Mouse (Mus musculus) kidney, embryonic 15.5 days (tissue): ENCODE results near the gene Llcfc1. TPM values are rescaled to one million over a fixed set of nuclear protein-coding genes. Genes with fewer than 3 reads are reported as not detected.

Experiments used
- ATAC-seq: fragments of 200-750 bp; cut with Nextera tagmentation; replicated peaks from 2 replicates; pipeline ENCODE4 v1.8.0; 2017; ENCODE audit warnings: moderate TSS enrichment; ENCODE audit not compliant: low FRiP score
- H3K27ac ChIP-seq: fragments of 300-500 bp; sonication (generic); 2 replicates; pipeline ENCODE4 v1.5.1; 2015; ENCODE audit warnings: mild to moderate bottlenecking, inconsistent platforms
- H3K27me3 ChIP-seq: fragments of 300-500 bp; sonication (generic); 2 replicates; pipeline ENCODE4 v1.6.1; 2015; ENCODE audit warnings: inconsistent platforms
- H3K36me3 ChIP-seq: fragments of 300-500 bp; sonication (generic); 2 replicates; pipeline ENCODE4 v1.6.1; 2015; ENCODE audit warnings: inconsistent platforms
- H3K4me1 ChIP-seq: fragments of 300-500 bp; sonication (generic); 2 replicates; pipeline ENCODE4 v1.6.1; 2015; ENCODE audit warnings: inconsistent platforms
- H3K4me2 ChIP-seq: fragments of 300-500 bp; sonication (generic); 2 replicates; pipeline ENCODE4 v1.6.1; 2015; ENCODE audit warnings: moderate library complexity, mild to moderate bottlenecking, inconsistent platforms
- H3K4me3 ChIP-seq: fragments of 300-500 bp; sonication (generic); replicated peaks from 2 replicates; pipeline ENCODE4 v1.5.1; 2015; ENCODE audit warnings: mild to moderate bottlenecking, inconsistent platforms
- H3K9ac ChIP-seq: fragments of 300-500 bp; sonication (generic); 2 replicates; pipeline ENCODE4 v1.6.1; 2015; ENCODE audit warnings: mild to moderate bottlenecking, inconsistent platforms
- H3K9me3 ChIP-seq: fragments of 300-500 bp; sonication (generic); replicated peaks from 2 replicates; pipeline ENCODE4 v1.6.1; 2016; ENCODE audit warnings: inconsistent platforms
- whole genome bisulfite sequencing: fragments of 180-500 bp; shearing (Covaris S2); methylation state at CpG from one replicate; pipeline ENCODE4 v1.1.7; 2015; ENCODE audit warnings: mixed read lengths; 5-methylcytosine and 5-hydroxymethylcytosine counted together
- polyA plus RNA-seq: library from polyadenylated mRNA; unstranded; fragments of >200 nt; fragmentation: Nextera tagmentation; extraction: Ambion mirVana; gene quantifications from 2 replicates; pipeline ENCODE4 v1.2.1, GENCODE M21; 2015

Llcfc1 gene
- polyA plus RNA-seq: 0.22 TPM in 1 of 2 replicates, not detected in the other

DNA sequence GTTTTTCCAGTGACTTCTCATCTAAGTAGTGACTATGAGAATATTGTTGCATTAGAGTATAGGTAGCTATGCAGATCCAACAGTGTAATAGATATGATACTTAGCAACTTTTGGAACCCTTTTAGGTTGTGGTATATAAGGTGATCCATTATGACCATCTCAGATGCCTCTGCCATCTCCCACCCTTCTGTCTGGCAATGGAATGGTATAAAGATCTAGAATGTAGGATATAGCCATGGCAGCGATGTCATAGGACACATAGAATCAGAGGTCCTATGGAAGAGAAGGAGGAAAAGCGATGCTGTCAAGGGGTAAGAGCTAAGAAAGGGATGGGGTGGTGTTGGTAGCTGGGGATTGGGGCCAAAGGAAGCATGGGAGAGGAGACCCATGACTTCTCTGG lies at the start of gene Llcfc1:
Gene Llcfc1 (plus strand): TSS at position 301 of the 400 bp plus-strand sequence.
- no peaks in the 10 kb centered on the region for H3K4me1 ChIP-seq
- H3K9ac ChIP-seq: no peak within 1 kb of the TSS
- no peak within 1 kb of the TSS for H3K27ac ChIP-seq
- H3K36me3 ChIP-seq: no peaks in the 10 kb centered on the region
- no peak for ATAC-seq
- 76% methylated on average over 2 of the region's 2 CpGs for WGBS
- no peak within 1 kb of the TSS for H3K4me2 ChIP-seq
- no peaks in the 10 kb centered on the region for H3K27me3 ChIP-seq
- H3K9me3 ChIP-seq: no peaks in the 10 kb centered on the region
- H3K4me3 ChIP-seq: no peak within 1 kb of the TSS

- Histone ChIP-seq H3K9me3 (no peaks in the 10 kb centered on the region), H3K4me2 (peak overlapping the region; percentile 42), H3K27ac (no peak overlapping the region), H3K9ac (no peak overlapping the region), H3K36me3 (no peaks in the 10 kb centered on the region), H3K27me3 (no peaks in the 10 kb centered on the region), H3K4me1 (no peaks in the 10 kb centered on the region), H3K4me3 (0 out of 2 replicates have a peak overlapping the region, but pooled peaks have one; percentile 38)
- 62% methylated on average over 1 of the region's 1 CpGs for WGBS
- ATAC-seq: no peak
Measured at GRCm38 (mm10) chr6:41635211-41635610, 49.0 kb upstream of the Llcfc1 start.

DNA sequence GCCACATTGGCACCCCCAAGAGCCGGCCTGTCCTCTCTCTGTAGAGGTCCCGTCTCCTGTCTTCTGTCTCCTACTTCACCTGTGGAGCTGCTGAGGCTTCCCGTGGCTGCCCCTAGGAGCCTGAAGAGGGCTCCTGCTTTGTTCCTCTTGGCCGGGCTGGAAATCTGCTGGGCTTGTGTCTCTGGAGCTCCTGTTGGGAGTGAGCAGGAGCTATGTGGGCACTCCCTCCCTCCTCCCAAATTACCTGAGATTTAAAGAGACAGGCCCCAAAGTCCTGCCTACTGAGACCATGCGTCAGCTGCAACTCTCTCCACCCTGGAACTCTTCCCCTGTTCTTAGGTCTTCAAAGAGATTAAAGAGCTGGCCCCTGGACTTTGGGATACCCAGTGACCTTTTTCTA lies 48.1 kb upstream of the Llcfc1 start, which contains the start of gene Trpv6:
Gene Trpv6 (minus strand): TSS at position 228 of the 400 bp plus-strand sequence.
- Histone ChIP-seq H3K36me3 (no peaks in the 10 kb centered on the region), H3K27me3 (no peaks in the 10 kb centered on the region), H3K4me1 (no peaks in the 10 kb centered on the region), H3K9me3 (no peaks in the 10 kb centered on the region), H3K27ac (no peak within 1 kb of the TSS), H3K4me2 (peak within 1 kb of the TSS; percentile 42), H3K9ac (peak within 1 kb of the TSS; percentile 26; the same call in 1 of the 2 replicates), H3K4me3 (peak within 1 kb of the TSS; percentile 38)
- peak; percentile 64 for ATAC-seq
- 10% methylated on average over 5 of the region's 5 CpGs for WGBS

DNA sequence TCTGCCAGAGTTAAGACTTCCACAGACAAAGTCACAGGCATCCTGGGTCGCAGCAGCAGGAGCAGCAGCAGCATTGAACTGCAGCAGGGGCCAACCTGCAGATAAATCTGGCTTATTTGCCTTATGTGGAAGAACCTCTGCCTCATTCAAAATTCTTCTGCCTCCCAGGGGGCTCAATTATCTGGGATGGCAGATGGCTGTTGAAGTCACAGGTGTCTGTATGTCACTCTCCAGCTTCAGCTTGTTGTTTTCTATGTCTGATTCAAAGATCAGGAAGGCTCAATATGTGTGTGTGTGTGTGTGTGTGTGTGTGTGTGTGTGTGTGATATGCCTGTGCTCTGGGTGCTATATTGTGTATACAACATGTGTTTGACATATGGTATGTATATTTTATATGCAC lies 46.8 kb upstream of the Llcfc1 start:
- no peak overlapping the region for H3K27ac ChIP-seq
- no peaks in the 10 kb centered on the region for H3K4me1 ChIP-seq
- 44% methylated on average over 1 of the region's 1 CpGs for WGBS
- no peaks in the 10 kb centered on the region for H3K9me3 ChIP-seq
- no peaks in the 10 kb centered on the region for H3K27me3 ChIP-seq
- no peak overlapping the region for H3K9ac ChIP-seq
- no peak for ATAC-seq
- H3K36me3 ChIP-seq: no peaks in the 10 kb centered on the region
- H3K4me3 ChIP-seq: no peak overlapping the region
- no peak overlapping the region for H3K4me2 ChIP-seq

GRCm38 (mm10) chr6:41637927-41638506 lies 46.2 kb upstream of the Llcfc1 start:
- Histone ChIP-seq H3K36me3 (no peaks in the 10 kb centered on the region), H3K9me3 (no peaks in the 10 kb centered on the region), H3K27me3 (no peaks in the 10 kb centered on the region), H3K4me3 (no peak overlapping the region), H3K9ac (no peak overlapping the region), H3K4me2 (no peak overlapping the region), H3K27ac (no peak overlapping the region), H3K4me1 (no peaks in the 10 kb centered on the region)
- no peak for ATAC-seq
- WGBS: 75% methylated on average over 6 of the region's 6 CpGs

- H3K27me3 ChIP-seq: no peaks in the 10 kb centered on the region
- H3K27ac ChIP-seq: no peak overlapping the region
- no peak overlapping the region for H3K4me2 ChIP-seq
- H3K36me3 ChIP-seq: no peaks in the 10 kb centered on the region
- WGBS: 63% methylated on average over 3 of the region's 3 CpGs
- no peak overlapping the region for H3K9ac ChIP-seq
- H3K4me1 ChIP-seq: no peaks in the 10 kb centered on the region
- no peak overlapping the region for H3K4me3 ChIP-seq
- H3K9me3 ChIP-seq: no peaks in the 10 kb centered on the region
- no peak for ATAC-seq
Measured at GRCm38 (mm10) chr6:41640449-41640848, 43.8 kb upstream of the Llcfc1 start.

DNA sequence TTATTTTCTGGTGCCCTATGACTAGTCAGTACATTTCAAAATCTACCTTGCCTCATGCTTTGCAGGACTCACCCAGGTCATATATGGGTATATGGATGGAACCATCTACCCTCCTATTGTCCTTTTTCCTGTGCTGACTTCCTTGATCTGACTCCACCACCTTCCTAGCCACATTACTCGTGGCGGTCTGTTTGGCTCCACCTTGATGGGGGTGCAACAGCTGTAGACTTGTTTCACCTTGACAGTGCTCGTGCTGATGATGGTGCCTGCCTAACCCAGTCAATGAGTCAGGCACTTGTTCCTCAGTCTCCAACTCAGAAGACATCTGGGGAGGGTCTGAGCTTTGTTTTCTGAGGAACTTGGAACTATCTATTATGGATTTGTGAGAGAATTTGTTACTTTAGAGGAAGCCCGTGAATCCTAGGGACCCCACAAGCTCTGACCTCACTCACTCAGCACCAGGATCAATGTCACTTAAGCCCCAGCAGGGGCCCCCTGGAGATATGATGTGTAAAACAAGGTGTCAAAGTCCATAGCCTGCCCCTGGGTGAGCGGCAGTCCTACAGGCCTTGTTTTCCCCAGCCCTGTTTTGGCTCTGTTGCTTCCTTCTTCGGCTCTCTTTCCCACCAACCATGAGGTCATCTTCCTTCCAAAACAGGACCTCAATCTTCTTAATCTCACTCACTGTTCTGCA lies 42.9 kb upstream of the Llcfc1 start:
- Histone ChIP-seq H3K4me3 (no peak overlapping the region), H3K4me1 (no peaks in the 10 kb centered on the region), H3K27ac (no peak overlapping the region), H3K27me3 (no peaks in the 10 kb centered on the region), H3K9me3 (no peaks in the 10 kb centered on the region), H3K9ac (no peak overlapping the region), H3K4me2 (no peak overlapping the region), H3K36me3 (no peaks in the 10 kb centered on the region)
- no peak for ATAC-seq
- 82% methylated on average over 6 of the region's 6 CpGs for WGBS

GRCm38 (mm10) chr6:41642765-41643164 lies 41.5 kb upstream of the Llcfc1 start:
- Histone ChIP-seq H3K4me3 (no peak overlapping the region), H3K36me3 (no peaks in the 10 kb centered on the region), H3K4me2 (no peak overlapping the region), H3K9me3 (no peaks in the 10 kb centered on the region), H3K27ac (no peak overlapping the region), H3K27me3 (no peaks in the 10 kb centered on the region), H3K9ac (no peak overlapping the region), H3K4me1 (no peaks in the 10 kb centered on the region)
- 75% methylated on average over 4 of the region's 4 CpGs for WGBS
- ATAC-seq: no peak

- no peaks in the 10 kb centered on the region for H3K9me3 ChIP-seq
- H3K4me1 ChIP-seq: no peaks in the 10 kb centered on the region
- no peak for ATAC-seq
- H3K27ac ChIP-seq: no peak overlapping the region
- H3K4me3 ChIP-seq: no peak overlapping the region
- H3K27me3 ChIP-seq: no peaks in the 10 kb centered on the region
- 84% methylated on average over 3 of the region's 3 CpGs for WGBS
- no peak overlapping the region for H3K9ac ChIP-seq
- H3K4me2 ChIP-seq: no peak overlapping the region
- no peaks in the 10 kb centered on the region for H3K36me3 ChIP-seq
Measured at GRCm38 (mm10) chr6:41643227-41643626, 41.0 kb upstream of the Llcfc1 start.

DNA sequence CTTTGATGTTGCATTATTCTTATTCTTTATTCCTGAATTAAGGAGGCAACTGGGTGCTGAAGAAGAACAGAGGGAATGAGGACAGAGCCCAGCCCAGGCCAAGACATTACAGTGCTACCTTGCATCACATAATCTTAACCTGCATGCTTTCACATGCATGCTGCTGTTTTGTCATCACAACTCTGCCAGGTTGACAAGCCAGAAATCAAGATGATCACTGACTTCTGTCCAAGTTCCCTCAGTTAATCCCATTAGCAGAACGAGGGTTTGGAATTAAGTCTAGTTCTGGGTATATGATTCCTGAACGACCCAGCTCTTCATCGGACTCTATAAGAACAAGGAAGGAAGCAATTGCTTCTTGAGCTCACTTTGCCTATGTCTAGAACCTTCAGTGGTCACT lies 38.0 kb upstream of the Llcfc1 start:
- ATAC-seq: no peak
- WGBS: 87% methylated on average over 3 of the region's 3 CpGs
- no peaks in the 10 kb centered on the region for H3K9me3 ChIP-seq

DNA sequence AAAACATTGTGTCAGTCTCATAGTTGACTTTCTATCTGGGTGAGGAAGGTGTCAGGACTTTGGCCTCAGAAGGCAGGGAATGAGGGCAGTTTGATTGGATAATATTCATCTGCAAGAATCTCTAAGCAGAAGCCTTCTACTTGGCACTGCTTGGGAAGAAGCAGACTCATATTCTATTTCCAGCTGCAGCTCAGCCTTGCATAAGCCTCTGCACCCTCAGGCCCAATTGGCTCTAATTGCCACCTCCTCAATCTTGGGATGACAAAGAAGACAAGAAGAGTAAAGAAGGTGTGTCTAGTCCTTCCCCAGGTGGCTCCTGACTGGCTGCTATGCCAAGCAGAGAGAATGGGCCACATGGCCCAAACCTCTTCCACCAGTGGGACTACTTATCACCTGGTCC lies 37.6 kb upstream of the Llcfc1 start:
- Histone ChIP-seq H3K27me3 (no peaks in the 10 kb centered on the region), H3K9ac (no peak overlapping the region), H3K4me1 (no peaks in the 10 kb centered on the region), H3K9me3 (no peaks in the 10 kb centered on the region), H3K27ac (no peak overlapping the region), H3K4me2 (no peak overlapping the region), H3K4me3 (no peak overlapping the region), H3K36me3 (no peaks in the 10 kb centered on the region)
- no peak for ATAC-seq

More for the DNA sequence above, 38.0 kb upstream of the Llcfc1 start:
- H3K4me2 ChIP-seq: no peak overlapping the region
- H3K9ac ChIP-seq: no peak overlapping the region
- no peak overlapping the region for H3K27ac ChIP-seq
- no peaks in the 10 kb centered on the region for H3K36me3 ChIP-seq
- H3K4me1 ChIP-seq: no peaks in the 10 kb centered on the region
- H3K27me3 ChIP-seq: no peaks in the 10 kb centered on the region
- no peak overlapping the region for H3K4me3 ChIP-seq

- Histone ChIP-seq H3K27ac (no peak overlapping the region), H3K4me3 (no peak overlapping the region)
Measured at GRCm38 (mm10) chr6:41653173-41653572, 31.1 kb upstream of the Llcfc1 start.

More at GRCm38 (mm10) chr6:41653173-41653572, 31.1 kb upstream of the Llcfc1 start:
- H3K9ac ChIP-seq: no peak overlapping the region
- no peak overlapping the region for H3K4me2 ChIP-seq
- H3K27me3 ChIP-seq: no peaks in the 10 kb centered on the region
- no peak for ATAC-seq
- H3K36me3 ChIP-seq: no peaks in the 10 kb centered on the region
- WGBS: 95% methylated on average over 5 of the region's 5 CpGs
- no peaks in the 10 kb centered on the region for H3K4me1 ChIP-seq
- no peaks in the 10 kb centered on the region for H3K9me3 ChIP-seq
